Mouse (Mus musculus) midbrain, postnatal 0 days (tissue): ENCODE data around the gene Lhcgr. TPM values are rescaled to one million over a fixed set of nuclear protein-coding genes. Genes with fewer than 3 reads are reported as not detected.

Experiments
- ATAC-seq: fragments of 200-750 bp; cut with Nextera tagmentation; 2 replicates; pipeline ENCODE4 v1.8.0; 2017; ENCODE audit warnings: moderate number of reproducible peaks, mild to moderate bottlenecking, moderate TSS enrichment, moderate library complexity; ENCODE audit not compliant: low FRiP score
- DNase-seq: peaks from one replicate; pipeline ENCODE4 v3.0.0-alpha.2; 2015; ENCODE audit warnings: low spot score
- H3K27ac ChIP-seq: fragments of 300-500 bp; sonication (generic); 2 replicates; pipeline ENCODE4 v1.5.1; 2014; ENCODE audit warnings: low read depth, mild to moderate bottlenecking, low read length, mixed read lengths
- H3K27me3 ChIP-seq: fragments of 300-500 bp; sonication (generic); 2 replicates; pipeline ENCODE4 v1.6.1; 2014; ENCODE audit warnings: low read length, control low read depth, mixed read lengths; ENCODE audit not compliant: insufficient read depth
- H3K36me3 ChIP-seq: fragments of 300-500 bp; sonication (generic); 2 replicates; pipeline ENCODE4 v1.6.1; 2014; ENCODE audit warnings: low read length, control low read depth, mixed read lengths; ENCODE audit not compliant: insufficient read depth
- H3K4me1 ChIP-seq: fragments of 300-500 bp; sonication (generic); 2 replicates; pipeline ENCODE4 v1.6.1; 2014; ENCODE audit warnings: mild to moderate bottlenecking, control low read depth, antibody characterized with exemption, low read length, mixed read lengths; ENCODE audit not compliant: insufficient read depth
- H3K4me2 ChIP-seq: fragments of 300-500 bp; sonication (generic); 2 replicates; pipeline ENCODE4 v1.6.1; 2014; ENCODE audit warnings: low read depth, mild to moderate bottlenecking, low read length, mixed read lengths; ENCODE audit not compliant: poor library complexity, severe bottlenecking
- H3K4me3 ChIP-seq: fragments of 300-500 bp; sonication (generic); 2 replicates; pipeline ENCODE4 v1.5.1; 2014; ENCODE audit warnings: low read depth, mild to moderate bottlenecking, low read length, moderate library complexity
- H3K9ac ChIP-seq: fragments of 300-500 bp; sonication (generic); replicated peaks from 2 replicates; pipeline ENCODE4 v1.6.1; 2014; ENCODE audit warnings: mild to moderate bottlenecking, low read length, moderate library complexity, mixed read lengths; ENCODE audit not compliant: poor library complexity, severe bottlenecking
- H3K9me3 ChIP-seq: fragments of 300-500 bp; sonication (generic); 2 replicates; pipeline ENCODE4 v1.6.1; 2016; ENCODE audit warnings: low read length, control low read depth
- CTCF ChIP-seq: IDR thresholded peaks from 2 replicates; pipeline ENCODE4 v1.5.1; 2016; ENCODE audit warnings: antibody characterized with exemption, mild to moderate bottlenecking
- WGBS: fragments of 180-500 bp; shearing (Covaris S2); extraction: QIAGEN DNeasy Blood & Tissue Kit; methylation state at CpG from one replicate; pipeline ENCODE4 v1.1.7; 2014; 5-methylcytosine and 5-hydroxymethylcytosine counted together
- polyA plus RNA-seq: library from polyadenylated mRNA; unstranded; fragments of >200 nt; fragmentation: Nextera tagmentation; extraction: Ambion mirVana; gene quantifications from 2 replicates; pipeline ENCODE4 v1.2.1, GENCODE M21; 2015
- total RNA-seq: library from RNA; depleted of rRNA; stranded (reverse); fragments of >200 nt; gene quantifications from 2 replicates; pipeline ENCODE4 v1.2.3, GENCODE M21; 2014

Lhcgr gene
- total and polyA plus RNA-seq, 2 experiments from 2014 or later: 0.74 to 0.88 TPM

DNA sequence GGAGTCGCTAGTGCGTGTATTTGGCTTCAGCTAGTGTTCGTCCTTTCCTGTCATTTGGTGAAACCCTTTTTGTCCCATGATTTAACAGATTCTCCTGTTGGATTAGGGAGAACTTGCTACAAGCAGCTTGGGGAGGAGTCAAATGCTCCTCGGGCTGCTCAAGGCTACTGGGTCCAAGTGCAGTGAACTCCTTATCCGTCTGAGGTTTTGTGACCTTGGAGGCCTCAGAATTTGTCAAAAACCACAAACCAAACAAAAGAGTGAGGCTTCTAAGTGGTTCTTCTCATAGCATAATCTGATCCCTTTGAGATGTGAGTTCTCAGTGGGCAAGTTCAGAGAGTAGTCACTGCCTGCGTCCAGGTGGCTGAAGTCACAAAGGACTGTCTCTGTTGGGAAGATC is 36.0 kb downstream of the Lhcgr start:
- ATAC-seq: no peak

DNA sequence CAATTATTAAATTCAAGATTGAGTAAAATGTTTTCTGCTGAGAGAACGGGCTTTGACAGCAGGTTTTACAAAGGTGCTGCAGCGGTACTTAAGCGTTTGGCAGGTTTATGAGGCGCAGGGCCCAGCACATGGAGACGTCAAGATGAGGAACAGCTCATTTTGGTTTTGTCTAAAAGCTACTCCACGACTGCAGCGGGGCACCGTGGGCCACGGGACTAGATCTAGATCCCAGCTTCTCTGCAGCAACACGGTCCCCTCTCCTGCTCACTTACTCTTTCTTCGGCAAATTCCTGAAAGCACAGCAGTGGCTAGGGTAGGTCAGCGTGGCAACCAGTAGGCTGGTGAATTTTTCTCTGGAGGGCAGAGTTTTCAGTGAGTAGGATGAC is 38.3 kb downstream of the Lhcgr start:
- Histone ChIP-seq H3K27ac (no peak overlapping the region), H3K4me2 (peak overlapping the region; percentile 15; the same call in 1 of the 2 replicates), H3K9ac (no peak overlapping the region)

More for the DNA sequence above, 36.0 kb downstream of the Lhcgr start:
- no peaks in the 10 kb centered on the region for H3K27me3 ChIP-seq
- no peaks in the 10 kb centered on the region for H3K36me3 ChIP-seq
- 72% methylated on average over 6 of the region's 6 CpGs for WGBS
- no peak overlapping the region for H3K4me2 ChIP-seq
- H3K4me3 ChIP-seq: no peak overlapping the region
- no peak for TF ChIP-seq CTCF
- no peak for DNase-seq
- H3K9me3 ChIP-seq: no peaks in the 10 kb centered on the region
- H3K4me1 ChIP-seq: peaks cover 17% of the 10 kb centered on the region; the same call in 1 of the 2 replicates
- no peak overlapping the region for H3K27ac ChIP-seq
- H3K9ac ChIP-seq: no peak overlapping the region

DNA sequence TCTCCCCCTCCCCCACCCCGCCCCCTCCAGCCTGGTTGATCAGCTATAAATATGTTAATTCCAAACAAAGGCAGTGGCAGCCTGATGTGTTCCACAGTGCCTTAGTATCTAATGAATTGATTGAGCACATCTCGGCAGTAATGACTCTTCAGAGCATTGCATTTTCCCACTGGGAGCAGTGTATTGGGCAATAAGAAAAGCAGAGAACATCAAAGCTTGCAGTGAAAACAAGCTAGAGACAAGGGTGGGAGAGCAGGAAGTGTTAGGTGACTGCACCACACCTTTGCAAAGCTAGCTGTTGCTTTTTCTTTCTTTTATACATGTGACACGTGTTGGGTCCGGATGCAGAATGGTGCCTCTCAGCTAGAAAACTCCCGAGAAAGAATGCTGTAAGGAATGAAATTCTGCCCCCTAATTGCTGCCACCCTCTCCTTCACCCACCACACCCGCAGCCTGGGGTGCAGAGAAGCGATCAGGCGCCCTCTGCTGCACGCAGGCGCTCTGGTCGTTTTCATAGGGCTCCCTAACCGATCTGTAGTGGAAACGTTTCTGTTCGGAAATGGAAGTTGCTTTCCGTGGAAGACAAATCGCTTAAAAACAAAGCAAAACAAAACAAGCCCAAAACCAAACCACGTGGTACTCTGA is 38.8 kb downstream of the Lhcgr start:
- DNase-seq: peak; percentile 78
- Histone ChIP-seq H3K27ac (no peak overlapping the region), H3K27me3 (no peaks in the 10 kb centered on the region), H3K9me3 (no peaks in the 10 kb centered on the region), H3K4me2 (peak overlapping the region; percentile 15), H3K36me3 (no peaks in the 10 kb centered on the region), H3K9ac (no peak overlapping the region), H3K4me3 (no peak overlapping the region), H3K4me1 (peaks cover 11% of the 10 kb centered on the region)
- ATAC-seq: no peak
- peak; percentile 83 for TF ChIP-seq CTCF
- WGBS: 10% methylated on average over 17 of the region's 17 CpGs

More for the DNA sequence above, 38.3 kb downstream of the Lhcgr start:
- DNase-seq (no peak), ATAC-seq (no peak)
- no peaks in the 10 kb centered on the region for H3K27me3 ChIP-seq
- no peaks in the 10 kb centered on the region for H3K9me3 ChIP-seq
- 49% methylated on average over 12 of the region's 12 CpGs for WGBS
- H3K4me1 ChIP-seq: peaks cover 14% of the 10 kb centered on the region
- no peaks in the 10 kb centered on the region for H3K36me3 ChIP-seq
- no peak for TF ChIP-seq CTCF
- H3K4me3 ChIP-seq: no peak overlapping the region

DNA sequence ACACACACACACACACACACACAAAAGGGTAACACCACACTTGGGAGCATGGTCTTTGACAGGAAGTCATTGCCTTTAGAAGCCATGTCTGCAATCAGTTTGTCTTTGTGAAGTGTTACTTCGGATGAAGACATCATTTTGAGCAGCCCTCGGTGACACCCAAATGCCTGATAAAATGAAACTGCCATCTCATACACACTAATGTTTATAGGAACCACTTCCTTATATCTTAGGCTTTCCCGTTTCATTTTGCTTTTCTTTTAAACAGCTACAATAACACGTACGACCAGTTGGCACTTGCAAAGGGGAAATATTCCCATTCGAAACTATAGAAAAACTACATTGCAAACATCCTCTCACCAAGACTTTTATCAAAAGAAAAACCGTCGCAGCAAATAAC is 42.1 kb downstream of the Lhcgr start:
- DNase-seq: no peak
- no peak for TF ChIP-seq CTCF
- H3K9me3 ChIP-seq: no peaks in the 10 kb centered on the region
- H3K4me1 ChIP-seq: peaks cover 6% of the 10 kb centered on the region; the same call in 1 of the 2 replicates
- no peak overlapping the region for H3K4me3 ChIP-seq
- no peaks in the 10 kb centered on the region for H3K27me3 ChIP-seq
- WGBS: 33% methylated on average over 8 of the region's 8 CpGs
- no peaks in the 10 kb centered on the region for H3K36me3 ChIP-seq
- no peak overlapping the region for H3K9ac ChIP-seq
- H3K4me2 ChIP-seq: 0 out of 2 replicates have a peak overlapping the region, but pooled peaks have one; percentile 10
- ATAC-seq: no peak
- no peak overlapping the region for H3K27ac ChIP-seq

DNA sequence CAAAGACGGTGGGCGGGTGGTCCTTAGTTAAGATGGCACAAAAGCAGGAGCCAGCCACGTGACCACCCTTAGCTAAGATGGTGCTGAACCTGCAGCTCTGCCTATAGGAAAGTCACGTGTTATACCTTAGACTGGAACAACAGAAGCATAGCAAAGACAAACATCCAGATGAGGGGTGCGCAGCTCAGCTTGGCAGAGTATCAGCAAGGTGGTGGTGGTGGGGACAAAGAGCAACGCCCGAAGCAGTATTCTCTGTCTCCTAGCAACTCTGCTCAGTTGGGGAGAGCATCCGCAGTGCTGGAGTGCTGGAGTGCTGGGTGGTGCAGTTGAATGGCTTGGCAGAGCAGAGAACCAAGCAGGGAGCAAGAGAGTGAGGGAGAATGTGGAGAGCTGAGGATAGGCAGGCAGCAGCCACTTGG is 85.5 kb downstream of the Lhcgr start:
- Histone ChIP-seq H3K27me3 (no peaks in the 10 kb centered on the region), H3K27ac (no peak overlapping the region), H3K4me2 (no peak overlapping the region), H3K9me3 (no peaks in the 10 kb centered on the region), H3K4me1 (no peaks in the 10 kb centered on the region; the same call in 1 of the 2 replicates), H3K36me3 (no peaks in the 10 kb centered on the region), H3K9ac (no peak overlapping the region), H3K4me3 (no peak overlapping the region)
- ATAC-seq (peak; percentile 52), DNase-seq (no peak)
- no peak for TF ChIP-seq CTCF
- 17% methylated on average over 8 of the region's 8 CpGs for WGBS

DNA sequence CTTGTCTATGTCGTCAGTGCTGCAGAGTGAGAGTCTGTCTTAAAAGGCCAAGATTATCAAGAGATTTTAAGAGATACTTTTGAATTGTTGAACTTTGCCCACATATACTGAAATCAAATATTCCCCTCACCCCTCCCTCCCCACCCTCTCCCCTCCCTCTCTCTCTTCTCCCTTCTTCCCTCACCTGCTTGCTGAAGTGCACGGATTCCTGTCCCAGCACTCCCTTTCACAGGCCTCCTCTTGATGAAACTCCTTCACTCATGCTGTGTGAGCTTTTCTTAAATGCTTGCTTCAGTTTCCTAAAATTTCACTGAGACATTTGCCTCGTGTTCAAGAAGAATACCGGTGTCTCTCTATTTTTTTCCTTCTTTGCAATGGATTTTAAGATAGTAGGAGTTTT is 88.7 kb downstream of the Lhcgr start:
- ATAC-seq (no peak), DNase-seq (no peak)
- TF ChIP-seq CTCF: no peak
- H3K4me3 ChIP-seq: no peak overlapping the region
- H3K9ac ChIP-seq: no peak overlapping the region
- H3K4me1 ChIP-seq: no peaks in the 10 kb centered on the region; the same call in 1 of the 2 replicates
- no peaks in the 10 kb centered on the region for H3K9me3 ChIP-seq
- H3K4me2 ChIP-seq: no peak overlapping the region
- H3K36me3 ChIP-seq: no peaks in the 10 kb centered on the region
- no peak overlapping the region for H3K27ac ChIP-seq
- no peaks in the 10 kb centered on the region for H3K27me3 ChIP-seq
- WGBS: 40% methylated on average over 4 of the region's 4 CpGs
